19 mouse cellular contexts compared by ENCODE assay signal in the genomic region with DNA sequence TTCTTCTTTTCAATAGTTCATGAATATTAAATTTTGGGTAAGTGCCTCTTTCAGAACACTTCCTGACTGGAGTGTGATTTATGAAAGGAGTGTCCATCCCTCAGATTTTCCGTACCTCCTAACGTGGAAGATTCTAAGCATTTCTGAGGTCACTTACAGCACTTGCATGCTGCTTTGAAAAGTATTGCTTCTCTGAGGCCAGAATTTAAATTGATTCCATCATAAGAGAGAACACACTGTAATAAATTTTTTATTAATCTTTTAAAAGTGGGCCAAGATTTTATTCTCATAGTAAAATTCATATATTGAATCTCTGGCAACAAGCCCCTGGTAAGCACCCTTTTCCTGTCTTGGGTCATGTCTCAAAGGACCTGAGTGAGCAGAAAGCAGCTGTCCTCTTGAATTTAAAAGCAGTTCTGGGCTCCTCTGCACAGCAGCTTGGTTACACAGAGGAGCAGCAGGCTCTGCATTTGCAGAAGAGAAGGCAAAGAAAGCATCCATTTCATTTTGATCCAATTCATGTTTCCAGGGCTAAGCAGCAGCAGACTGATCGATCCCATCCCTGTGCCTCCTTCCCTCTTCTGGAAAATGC. TPM values are rescaled to one million over a fixed set of nuclear protein-coding genes. Genes with fewer than 3 reads are reported as not detected.
DNase-seq lines count a peak whose midpoint lies in the region; ATAC-seq and TF ChIP-seq lines count a peak whose summit lies in the region.
"Had no signal": no experiment of that assay in that cellular context is flagged by ENCODE, and none has a peak within 500 bp of the region (broad histone marks: within the 10 kb centered on the region; RNA-seq: fewer than 3 reads in every experiment).

No protein-coding gene starts in this region.

- DNase-seq in heart, postnatal 4 days, result peak; percentile 8
- no peak for DNase-seq in heart, postnatal 25 days (ENCODE audit: low spot score)
- peak; percentile 27 for DNase-seq in kidney, postnatal 10 days
- DNase-seq in brain, embryonic 14.5 days (ENCODE audit: low read depth), result peak; percentile 2
- DNase-seq in kidney, postnatal 25 days, result peak; percentile 5 to 32
- DNase-seq: cerebellum, adult 2 months; liver; lung, adult 18-20 months; lung, postnatal 36 days; right cerebral cortex, postnatal 4 days; thymus, adult 2 months had no signal

- TF ChIP-seq POLR2A in brain, embryonic 14.5 days (IDR thresholded peaks at IDR 0.05; ENCODE audit: borderline replicate concordance, extremely low read depth, insufficient read depth, insufficient read length, poor library complexity, severe bottlenecking), result no peak

- no peak overlapping the region for H3K4me3 ChIP-seq in kidney, embryonic 16.5 days (ENCODE audit: low read length)
- no peak overlapping the region for H3K4me3 ChIP-seq in forebrain, embryonic 16.5 days (replicated peaks; ENCODE audit: low read length)
- H3K4me3 ChIP-seq: embryonic facial prominence, embryonic 13.5 days; forebrain, embryonic 12.5 days; layer of hippocampus, adult 2 months; midbrain, embryonic 12.5 days had no signal

- H3K9me3 ChIP-seq in kidney, embryonic 16.5 days (ENCODE audit: low read length), result no peaks in the 10 kb centered on the region
- H3K9me3 ChIP-seq in forebrain, embryonic 16.5 days (ENCODE audit: control insufficient read depth, low read length), result no peaks in the 10 kb centered on the region
- H3K9me3 ChIP-seq: embryonic facial prominence, embryonic 13.5 days; forebrain, embryonic 12.5 days; G1E; midbrain, embryonic 12.5 days had no signal

- H3K27ac ChIP-seq in kidney, embryonic 16.5 days (ENCODE audit: low read length), result no peak overlapping the region
- no peak overlapping the region for H3K27ac ChIP-seq in forebrain, embryonic 16.5 days (ENCODE audit: low read length)
- H3K27ac ChIP-seq: embryonic facial prominence, embryonic 13.5 days; forebrain, embryonic 12.5 days; layer of hippocampus, adult 2 months; midbrain, embryonic 12.5 days had no signal

- H3K9ac ChIP-seq in kidney, embryonic 16.5 days (replicated peaks; ENCODE audit: low read length), result no peak overlapping the region
- no peak overlapping the region for H3K9ac ChIP-seq in forebrain, embryonic 16.5 days (replicated peaks; ENCODE audit: low read depth, low read length)
- H3K9ac ChIP-seq: embryonic facial prominence, embryonic 13.5 days; forebrain, embryonic 12.5 days; midbrain, embryonic 12.5 days had no signal

- 59% methylated on average over 3 of the region's 3 CpGs for WGBS in kidney, embryonic 16.5 days
- whole genome bisulfite sequencing in forebrain, embryonic 16.5 days, result 80% methylated on average over 3 of the region's 3 CpGs

- H3K27me3 ChIP-seq in kidney, embryonic 16.5 days (ENCODE audit: insufficient read depth, low read length), result no peaks in the 10 kb centered on the region
- no peaks in the 10 kb centered on the region for H3K27me3 ChIP-seq in forebrain, embryonic 16.5 days (replicated peaks; ENCODE audit: control insufficient read depth, insufficient read depth, low read length)
- H3K27me3 ChIP-seq: embryonic facial prominence, embryonic 13.5 days; forebrain, embryonic 12.5 days; midbrain, embryonic 12.5 days had no signal

- intact Hi-C loops in heart, postnatal 25 days (cut with DNase I), result no loop called here

- no peaks in the 10 kb centered on the region for H3K4me1 ChIP-seq in kidney, embryonic 16.5 days (ENCODE audit: insufficient read depth, low read length)
- no peaks in the 10 kb centered on the region for H3K4me1 ChIP-seq in forebrain, embryonic 16.5 days (replicated peaks; ENCODE audit: control insufficient read depth, insufficient read depth, low read length)
- H3K4me1 ChIP-seq: forebrain, embryonic 12.5 days; midbrain, embryonic 12.5 days had no signal

- no peak; the same call in 1 of the 2 replicates for ATAC-seq in kidney, embryonic 16.5 days (ENCODE audit: low FRiP score, low TSS enrichment)
- ATAC-seq in forebrain, embryonic 16.5 days, result no peak
- ATAC-seq: hindbrain, embryonic 16.5 days had no signal

- no peak overlapping the region for H3K4me2 ChIP-seq in kidney, embryonic 16.5 days (replicated peaks; ENCODE audit: low read depth, low read length)
- H3K4me2 ChIP-seq in forebrain, embryonic 16.5 days (ENCODE audit: low read length), result no peak overlapping the region
- H3K4me2 ChIP-seq: embryonic facial prominence, embryonic 13.5 days; forebrain, embryonic 12.5 days; midbrain, embryonic 12.5 days had no signal

- H3K36me3 ChIP-seq in kidney, embryonic 16.5 days (ENCODE audit: insufficient read depth, low read length), result no peaks in the 10 kb centered on the region
- H3K36me3 ChIP-seq in forebrain, embryonic 16.5 days (ENCODE audit: control insufficient read depth, insufficient read depth), result no peaks in the 10 kb centered on the region
- H3K36me3 ChIP-seq: embryonic facial prominence, embryonic 13.5 days; forebrain, embryonic 12.5 days; G1E; midbrain, embryonic 12.5 days had no signal

- no peak for TF ChIP-seq CTCF in brain, embryonic 14.5 days (IDR thresholded peaks at IDR 0.05; ENCODE audit: borderline replicate concordance, extremely low read depth, insufficient read depth, insufficient read length)

RNA-seq across cellular contexts. Expression of gene Ghr, which starts 46.9 kb away (rescaled TPM):
- 100 to 1,000 TPM; 109 to 111 TPM for total RNA-seq in heart, postnatal 4 days (2021)
- total RNA-seq in heart, postnatal 25 days (2021), result 100 to 1,000 TPM; 155 to 168 TPM
- polyA plus RNA-seq in kidney, embryonic 16.5 days (2015; fragmentation: Nextera tagmentation; extraction: Ambion mirVana), result 68.4 and 74.8 TPM in 2 replicates
- polyA plus RNA-seq in brain, embryonic 14.5 days (2012; rRNA removed), result 4.8 and 7.6 TPM in 2 replicates
- polyA plus RNA-seq in forebrain, embryonic 16.5 days (2015; fragmentation: Nextera tagmentation; extraction: Ambion mirVana), result 5.9 and 7.2 TPM in 2 replicates
- polyA plus RNA-seq: G1E had no signal
